Mouse (Mus musculus) CD4-positive helper T cell, adult 2 months (primary cell): ENCODE data around the gene Naa35.

Experiments used
- DNase-seq: peaks from one replicate; pipeline ENCODE4 v3.0.0-alpha.2; 2012; ENCODE audit warnings: low read depth, missing footprints, low spot score

The Naa35 gene

DNA sequence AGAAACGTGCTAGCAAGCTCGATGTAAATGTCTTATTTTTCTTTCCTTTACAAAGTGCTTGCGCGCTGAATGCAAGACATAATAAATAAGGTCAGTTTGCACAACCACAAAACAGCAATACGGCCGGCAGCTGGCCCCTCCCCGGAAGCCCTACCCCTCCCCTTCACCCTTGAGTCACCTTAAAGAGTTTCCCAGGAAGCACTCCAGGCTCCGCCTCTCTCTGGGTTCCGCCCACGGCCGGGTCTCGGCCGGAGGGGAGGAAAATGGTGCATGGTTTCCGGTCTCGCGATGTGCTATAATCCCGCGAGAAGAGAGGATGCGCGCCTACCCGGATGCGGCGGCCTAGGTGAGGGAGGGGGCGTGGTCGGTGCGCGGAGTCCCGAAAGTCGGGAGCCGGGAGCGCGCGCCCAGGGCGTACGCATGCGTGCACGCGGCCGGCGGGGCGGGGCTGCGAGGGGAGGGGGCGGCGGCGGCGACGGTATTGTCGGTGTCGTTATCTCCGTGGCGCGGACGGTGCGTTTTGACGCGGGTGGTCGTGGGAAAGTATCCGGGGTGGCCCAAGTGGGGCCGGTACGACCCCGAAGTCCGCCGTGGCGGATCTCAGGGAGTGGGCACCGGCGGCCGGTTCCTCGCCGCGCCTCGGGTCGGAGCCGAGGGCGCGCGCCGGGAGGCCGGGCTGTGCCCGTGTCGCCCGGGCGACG, at the start of gene Naa35, which contains the start of gene Agtpbp1:
Gene Naa35, plus strand, starts transcription at position 313 of the 701 bp plus-strand sequence.
Gene Agtpbp1, minus strand, starts transcription at position 281 of the 701 bp plus-strand sequence.
- DNase-seq: peak; percentile 99

DNA sequence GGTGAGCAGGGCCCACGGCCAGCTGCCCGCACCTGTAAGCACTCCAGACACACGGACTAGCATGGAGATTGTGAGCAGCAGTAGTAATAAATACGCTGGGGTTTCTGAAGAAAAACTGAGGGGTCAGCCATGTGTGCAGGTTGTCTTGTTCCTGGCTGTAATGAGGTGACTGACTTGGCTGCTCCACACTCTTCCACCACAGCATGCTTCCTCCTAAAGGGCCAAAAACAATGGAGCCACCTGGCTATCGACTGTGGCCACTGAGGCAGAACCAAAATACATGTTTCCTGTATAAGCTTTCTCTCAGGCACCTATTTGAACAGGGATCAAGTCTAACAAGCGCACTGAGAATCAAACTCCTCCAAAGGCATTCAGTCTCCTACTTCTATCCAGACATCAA, 49.3 kb upstream of the Naa35 start:
- no peak for DNase-seq

DNA sequence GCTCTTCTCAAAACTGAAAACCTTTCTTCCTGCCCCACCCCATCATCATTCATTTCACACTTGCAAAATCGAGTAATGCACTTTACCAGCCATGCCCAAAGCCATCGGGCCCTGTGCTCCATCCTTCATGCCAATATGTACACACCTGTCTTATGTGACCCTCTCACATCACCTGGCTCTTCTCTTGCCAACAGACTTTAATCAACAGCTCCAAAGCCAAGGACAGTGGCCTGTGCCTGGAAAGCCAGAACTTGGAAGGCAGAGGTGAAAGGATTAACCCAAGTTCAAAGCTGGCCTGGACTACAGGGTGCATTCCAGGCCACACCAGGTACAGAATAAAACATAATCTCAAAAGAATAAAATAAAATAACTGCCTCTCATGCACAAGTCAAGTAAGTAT, 48.4 kb upstream of the Naa35 start:
- no peak for DNase-seq

DNA sequence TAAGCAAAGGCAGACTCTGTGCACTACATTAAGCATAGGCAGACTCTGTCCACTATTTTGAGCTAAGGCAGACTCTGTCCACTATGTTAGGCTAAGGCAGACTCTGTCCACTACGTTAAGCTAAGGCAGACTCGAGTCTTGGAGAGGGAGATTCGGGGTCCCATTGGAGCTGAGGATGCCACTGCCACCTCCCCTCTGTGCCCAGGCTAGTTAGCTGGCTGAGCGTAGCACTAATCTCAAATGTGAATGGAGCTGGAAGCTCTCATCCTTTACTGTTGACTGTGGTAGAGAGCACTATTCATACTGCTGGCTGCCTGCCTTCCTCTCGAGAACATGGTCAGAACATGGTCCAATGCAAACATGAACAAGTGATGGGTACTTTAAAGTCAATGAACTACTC, 46.4 kb upstream of the Naa35 start:
- DNase-seq: no peak

DNA sequence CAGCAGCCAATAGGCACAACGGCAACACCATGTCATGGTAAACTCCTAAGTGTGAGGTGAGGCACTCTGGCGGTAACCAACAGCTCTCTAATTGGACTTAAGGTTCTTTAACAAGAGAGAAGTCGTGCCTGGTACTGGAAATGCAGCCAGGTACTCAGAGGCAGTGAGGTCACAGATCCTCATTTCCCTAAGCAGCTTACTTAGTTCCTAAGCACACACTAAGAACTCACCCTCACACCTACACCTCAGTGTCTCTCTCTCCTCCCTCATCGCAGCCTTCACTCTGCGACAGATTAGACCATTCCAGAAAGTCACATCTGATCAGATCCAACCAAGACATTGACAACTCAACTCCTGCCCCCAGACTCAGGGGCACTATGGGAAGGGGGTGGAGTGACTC, 45.0 kb upstream of the Naa35 start:
- no peak for DNase-seq

DNA sequence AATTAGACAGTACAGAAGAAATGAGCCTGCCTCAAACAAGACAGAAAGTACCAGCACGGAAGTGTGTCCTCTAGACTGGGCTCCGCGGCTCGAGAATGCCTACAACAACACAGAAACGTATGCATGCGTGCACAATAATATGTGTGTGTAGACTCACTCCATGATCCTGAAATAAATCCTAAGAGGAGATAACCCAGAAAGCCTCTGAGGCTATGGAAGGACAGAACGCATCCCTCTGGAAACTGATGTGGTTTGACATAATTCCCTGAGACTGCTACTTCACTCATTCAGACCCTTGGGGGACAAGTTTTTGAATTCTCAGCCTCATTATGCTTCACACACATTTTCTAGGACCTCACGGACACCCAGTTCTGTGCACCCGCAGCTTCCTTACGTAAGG, 42.6 kb upstream of the Naa35 start:
- no peak for DNase-seq

DNA sequence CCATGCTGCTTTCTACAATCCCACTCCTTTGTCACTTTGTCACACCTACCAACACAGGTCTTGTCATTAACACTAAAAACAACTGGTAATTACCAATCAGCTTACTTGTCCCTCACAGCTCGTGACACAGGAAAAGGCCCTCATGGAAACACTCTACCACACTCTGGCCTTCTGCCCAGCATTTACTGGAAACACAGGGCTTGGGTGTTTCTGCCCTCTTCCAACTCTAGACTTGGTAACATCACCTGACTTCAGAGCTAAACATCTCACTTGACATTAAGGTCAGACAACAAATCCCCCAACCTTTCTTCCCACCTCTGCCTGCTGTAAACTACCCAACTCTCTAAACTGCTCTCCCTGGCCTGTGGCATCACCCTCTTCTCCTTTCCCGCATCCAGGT, 38.0 kb upstream of the Naa35 start:
- DNase-seq: no peak

DNA sequence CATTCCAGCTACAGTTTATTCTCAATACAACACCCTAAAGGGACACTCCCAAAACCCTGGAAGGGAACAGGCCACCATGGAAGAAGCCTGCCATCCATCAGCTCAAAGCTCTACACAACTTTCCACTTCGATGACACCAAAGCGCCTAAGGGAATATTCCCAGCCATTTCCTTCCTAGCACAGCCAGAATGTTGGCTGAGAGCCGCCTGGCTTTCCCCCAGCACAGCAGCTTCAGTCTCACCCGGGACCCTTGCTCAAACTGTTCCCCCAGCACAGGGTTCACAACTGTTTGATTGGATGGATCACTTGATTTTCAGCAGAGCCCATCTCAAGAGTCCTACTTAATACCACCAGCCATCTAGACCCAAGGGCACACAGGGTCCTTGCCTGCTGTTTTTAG, 37.3 kb upstream of the Naa35 start:
- no peak for DNase-seq

DNA sequence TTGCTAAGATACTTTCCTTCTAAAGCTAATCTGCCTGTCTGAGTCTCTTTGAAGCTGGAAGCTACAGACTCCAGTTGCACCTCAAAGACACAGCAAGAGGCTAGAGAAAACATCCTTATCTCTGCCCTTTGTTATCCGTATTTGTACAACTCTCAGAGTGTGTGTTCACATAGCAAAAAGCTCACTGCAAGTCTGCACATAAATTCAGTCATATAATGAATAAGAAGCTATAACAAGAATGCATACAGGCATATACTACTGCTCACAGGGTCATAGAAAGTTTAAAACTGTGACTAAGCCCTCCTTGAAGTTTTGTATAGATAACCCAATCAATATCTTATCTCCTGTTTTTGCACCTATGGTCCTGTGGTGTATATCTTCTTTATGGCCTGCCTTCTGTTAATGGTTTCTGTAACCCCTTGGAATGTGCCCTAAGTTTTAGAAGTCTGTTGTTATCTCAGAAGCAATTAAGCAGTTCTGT, 35.7 kb upstream of the Naa35 start:
- DNase-seq: no peak

DNA sequence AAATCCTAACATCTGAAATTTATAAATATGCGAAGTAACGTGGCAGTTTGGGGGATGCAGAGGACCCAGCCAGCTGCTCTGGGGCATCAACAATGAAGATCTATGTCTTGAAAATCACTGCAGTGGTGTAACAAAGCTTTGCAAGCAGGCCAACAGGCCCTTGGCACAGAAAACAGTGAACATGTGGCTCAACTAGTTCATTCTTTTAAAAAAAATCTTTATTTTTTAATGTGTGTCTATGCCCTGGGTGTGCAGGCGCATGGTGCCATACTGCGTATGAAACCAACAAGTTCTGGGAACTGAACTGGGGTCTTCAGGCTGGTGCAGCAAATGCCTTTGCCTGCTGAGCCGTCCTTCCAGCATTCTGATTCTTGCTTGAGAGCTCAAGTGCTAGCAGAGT, 32.8 kb upstream of the Naa35 start:
- no peak for DNase-seq

DNA sequence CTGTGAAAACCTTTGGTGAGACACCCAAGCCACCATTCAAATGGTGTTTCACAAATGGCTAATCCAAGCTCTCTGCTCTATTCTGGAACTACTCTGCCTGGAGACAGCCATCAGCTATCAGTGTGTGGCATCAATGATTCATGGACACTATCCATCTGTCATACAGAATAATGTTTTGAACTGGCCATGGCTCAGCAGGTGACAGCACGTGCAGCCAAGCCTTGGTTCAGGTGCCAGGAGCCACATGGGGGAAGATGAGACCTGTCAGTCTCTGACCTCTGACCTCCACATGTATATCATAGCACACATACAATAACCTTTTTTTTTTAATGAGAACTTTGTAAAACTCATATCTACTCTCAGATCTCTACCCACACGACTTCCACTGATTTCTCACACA, 32.3 kb upstream of the Naa35 start:
- no peak for DNase-seq

DNA sequence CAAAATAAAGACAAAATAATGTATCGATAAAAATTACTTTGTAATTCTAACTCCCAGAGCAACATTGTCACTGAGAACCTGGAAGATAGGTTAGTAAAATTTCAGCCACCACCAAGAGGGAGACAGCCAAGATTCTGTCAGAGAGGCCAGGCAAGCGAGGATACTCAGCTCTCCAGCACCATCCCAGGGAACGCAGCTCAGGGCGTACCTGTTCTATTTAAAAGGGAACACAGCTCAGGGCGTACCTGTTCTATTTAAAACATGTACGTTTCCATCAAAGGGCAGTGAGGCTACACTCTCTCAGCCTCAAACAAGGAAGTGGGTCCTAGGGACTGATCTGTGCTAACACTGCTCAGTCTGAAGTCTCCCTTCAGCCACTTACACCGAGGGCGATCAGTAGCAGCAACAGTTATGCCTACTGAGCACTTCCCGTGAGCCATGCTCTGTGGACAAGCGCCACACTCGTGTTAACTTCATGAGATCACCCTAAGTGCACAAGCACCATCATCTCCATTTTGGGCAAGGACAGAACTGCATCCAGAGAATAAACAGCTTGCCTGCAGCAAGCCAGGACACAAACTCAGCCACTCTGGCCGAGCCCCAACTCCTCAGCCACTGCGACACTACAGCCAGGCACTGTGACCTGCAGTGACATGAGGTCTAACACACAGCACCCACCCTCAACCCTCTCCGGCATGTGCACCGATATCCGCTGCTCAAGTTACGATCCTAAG, 30.1 kb upstream of the Naa35 start:
- no peak for DNase-seq

DNA sequence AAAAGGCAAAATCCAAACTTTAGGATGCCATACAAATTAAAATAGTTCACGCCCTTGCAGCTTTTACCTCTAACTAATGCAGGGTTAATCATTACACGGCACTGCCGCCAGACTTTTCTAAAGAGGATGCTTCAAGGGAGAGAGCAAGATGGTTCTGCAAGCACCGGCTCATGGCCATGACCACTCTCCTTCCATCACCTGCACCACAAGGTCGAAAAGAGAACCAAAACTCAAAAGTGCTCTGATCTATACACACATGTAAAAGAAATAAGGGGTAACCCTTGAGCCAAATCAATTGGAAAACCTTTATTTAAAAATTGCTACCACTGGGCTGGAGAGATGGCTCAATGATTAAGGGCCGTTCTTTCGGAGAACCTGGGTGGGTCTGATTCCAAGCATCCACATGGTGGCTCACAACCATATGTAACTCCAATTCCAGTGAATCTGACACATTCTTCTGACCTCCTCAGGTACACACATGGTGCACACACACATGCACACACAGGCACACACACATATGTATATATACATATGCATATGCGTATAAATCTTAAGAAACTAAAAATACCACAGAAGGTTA, 29.4 kb upstream of the Naa35 start:
- no peak for DNase-seq

DNA sequence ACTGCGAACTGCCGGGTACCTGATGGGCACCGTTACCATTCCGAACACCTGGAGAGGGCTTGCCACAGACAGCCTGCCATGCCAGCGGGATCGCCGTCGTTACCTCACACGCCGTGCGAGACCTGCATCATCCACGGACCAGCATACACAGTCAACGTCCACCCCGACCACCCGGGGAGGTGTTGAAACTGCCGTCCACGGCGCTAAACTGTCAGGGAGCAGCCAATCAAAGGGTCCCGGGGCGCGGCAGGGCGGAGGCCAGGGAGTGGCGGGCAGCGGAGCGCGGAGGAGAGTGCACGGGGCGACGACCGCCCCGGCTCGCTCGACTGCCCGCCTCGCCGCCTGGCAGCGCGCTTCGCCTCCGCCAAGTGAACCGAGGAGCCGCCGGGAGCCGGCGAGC, 28.4 kb upstream of the Naa35 start:
- DNase-seq: peak; percentile 56

DNA sequence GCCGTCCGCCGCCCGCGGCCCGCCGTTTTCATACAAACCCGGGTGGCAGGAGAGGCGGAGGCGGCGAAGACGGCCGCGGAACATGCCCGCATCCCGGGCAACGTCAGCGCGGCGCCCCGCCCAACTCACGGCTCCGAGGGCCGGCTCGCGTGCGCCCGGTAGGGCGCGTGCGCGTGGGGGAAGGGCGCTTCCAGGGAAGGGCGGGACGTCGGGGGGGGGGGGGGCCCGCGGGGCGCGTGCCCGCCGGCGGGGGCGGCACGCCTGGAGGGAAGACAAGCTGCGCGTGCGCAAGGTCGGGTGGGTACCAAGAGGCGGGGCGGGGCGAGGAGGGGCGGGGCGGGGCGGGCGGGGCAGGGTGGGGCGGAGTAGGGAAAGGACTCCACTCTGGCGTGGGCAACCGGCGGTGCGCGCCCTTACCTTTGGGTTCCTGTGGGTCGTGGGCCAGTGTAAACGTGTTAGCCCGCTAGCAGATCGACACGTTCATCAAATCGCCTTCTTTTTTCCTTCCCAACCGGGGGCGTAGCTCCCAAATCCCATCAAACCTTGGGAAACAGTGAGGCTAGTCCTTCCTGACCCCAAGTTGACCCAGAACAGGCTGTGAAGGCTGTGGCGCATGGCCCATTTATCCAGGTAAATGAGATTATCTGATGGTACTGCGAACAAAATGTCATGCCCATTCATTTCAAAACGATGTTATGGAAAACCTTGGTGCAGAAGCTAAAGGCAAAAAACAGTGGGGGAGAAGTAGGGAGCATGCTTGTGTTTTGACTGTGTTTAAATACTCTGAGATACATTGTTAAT, 27.7 kb upstream of the Naa35 start:
- DNase-seq: peak; percentile 92

DNA sequence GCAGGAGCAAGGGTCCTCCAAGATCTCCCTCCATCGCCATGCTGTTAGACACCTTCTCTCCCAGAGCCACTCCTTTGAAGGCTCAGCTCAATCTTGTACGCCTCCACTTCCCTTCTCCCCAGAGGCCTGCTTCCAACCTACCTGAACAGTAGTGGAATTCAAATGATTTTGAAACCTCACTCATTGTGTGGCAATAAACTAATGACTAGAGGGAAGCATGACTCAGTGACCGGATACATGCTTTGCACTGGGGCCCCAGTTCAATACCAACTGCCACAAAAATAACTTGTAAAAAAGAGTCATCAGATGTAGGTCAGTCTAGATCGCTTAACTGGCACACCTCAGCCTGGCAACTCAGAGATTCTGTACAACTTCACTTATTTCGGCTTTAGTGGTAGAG, 26.3 kb upstream of the Naa35 start:
- no peak for DNase-seq

DNA sequence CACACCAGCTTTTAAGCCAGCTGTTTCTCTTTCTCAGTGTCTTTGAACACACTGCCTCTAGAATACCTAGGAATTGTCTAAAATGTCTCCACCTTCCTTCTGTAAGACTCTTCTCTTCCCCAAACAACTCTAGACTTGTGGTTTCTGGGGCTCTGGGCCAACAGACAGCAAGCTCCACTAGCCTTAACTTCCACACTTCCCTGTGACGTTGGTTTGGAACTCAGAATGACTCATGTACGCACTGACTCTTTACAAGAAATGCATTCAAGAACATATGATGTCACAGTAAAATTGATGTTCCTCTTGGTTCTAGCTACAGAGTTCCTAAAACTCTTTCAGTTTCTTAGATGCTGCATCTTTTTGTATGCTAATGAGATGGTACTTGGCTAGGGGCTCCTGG, 22.6 kb upstream of the Naa35 start:
- DNase-seq: no peak

DNA sequence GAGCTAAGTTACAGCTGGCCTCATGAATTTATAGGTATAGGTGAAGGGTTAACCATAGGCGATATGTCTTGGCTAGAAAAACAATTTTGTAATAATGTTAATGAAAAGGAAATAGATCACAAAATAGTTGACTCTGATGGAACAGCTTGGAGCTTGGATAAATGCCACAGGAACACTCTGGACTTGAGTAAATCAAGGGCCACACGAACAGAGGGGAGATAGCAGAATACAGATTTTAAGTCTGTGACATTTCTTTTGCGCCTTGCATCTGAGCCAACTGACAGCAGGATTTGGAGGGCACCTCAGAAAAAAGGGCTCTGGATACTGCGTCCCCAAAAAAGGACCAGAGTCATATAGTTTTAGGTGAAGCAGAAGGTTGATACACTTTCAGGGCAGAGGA, 20.6 kb upstream of the Naa35 start:
- DNase-seq: no peak

DNA sequence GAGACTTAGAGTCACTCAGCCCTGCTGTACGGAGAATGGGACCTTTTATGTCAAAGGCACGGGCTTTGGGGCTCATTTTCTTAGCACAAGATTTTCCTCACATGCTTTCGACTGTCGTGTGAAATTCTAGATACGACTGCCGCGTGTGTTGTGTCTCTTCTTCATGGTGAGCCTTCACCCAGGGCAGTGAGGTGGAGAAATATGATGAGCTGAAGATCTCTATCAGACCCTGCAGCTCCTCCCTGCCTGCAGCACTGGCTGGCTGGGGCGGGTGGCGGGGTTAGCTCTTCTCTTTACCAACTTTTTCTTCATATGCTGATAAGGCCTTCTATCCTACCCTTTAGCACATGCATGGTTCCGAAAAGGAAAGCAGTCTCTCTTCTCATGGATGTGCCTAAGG, 20.1 kb upstream of the Naa35 start:
- DNase-seq: no peak

DNA sequence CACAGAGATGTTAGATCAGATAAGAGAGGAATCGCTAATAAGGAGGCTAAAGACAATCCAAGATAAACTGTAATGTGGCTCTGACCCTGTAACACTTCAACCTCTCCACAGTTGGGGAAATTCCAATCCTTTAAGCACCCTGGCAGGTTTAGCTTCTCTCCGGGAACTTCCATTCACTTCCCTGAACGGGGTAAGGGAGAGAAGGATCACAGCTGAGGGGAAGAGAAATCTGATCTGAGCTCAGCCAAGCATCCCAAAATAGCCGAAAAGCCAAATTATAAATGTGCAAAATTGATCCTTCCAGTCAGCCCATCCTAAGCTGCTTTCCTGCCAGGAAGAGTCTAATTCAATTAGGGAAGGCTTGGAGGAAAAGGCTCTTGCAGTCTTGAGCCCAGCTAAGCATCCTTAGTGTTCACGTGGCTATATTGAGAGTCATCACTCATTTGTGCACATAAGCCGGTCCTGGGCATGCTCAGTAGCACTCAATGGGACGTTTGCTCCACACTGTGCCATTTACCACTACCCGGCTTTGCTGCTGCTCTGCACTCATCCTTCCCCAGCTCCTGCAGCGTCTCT, 19.0 kb upstream of the Naa35 start:
- DNase-seq: no peak

DNA sequence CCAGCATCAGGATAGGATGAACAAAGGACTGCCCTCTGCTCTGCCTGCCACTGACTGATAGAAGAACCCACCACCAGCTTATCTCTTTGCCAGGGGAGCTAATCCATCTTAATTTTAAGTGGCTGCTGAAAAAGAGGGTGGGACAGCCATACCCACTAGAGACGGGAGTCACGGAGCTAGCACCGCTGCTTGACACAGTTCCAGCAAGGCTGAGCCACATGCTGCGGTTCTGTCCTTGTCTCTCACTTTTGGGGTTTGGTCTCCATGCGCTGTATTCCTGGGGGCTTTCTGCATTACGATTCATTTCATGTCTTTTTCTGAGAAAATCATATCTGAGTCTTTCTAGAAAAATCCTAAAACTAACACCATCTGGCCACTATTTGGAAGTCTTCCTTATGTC, 14.0 kb upstream of the Naa35 start:
- no peak for DNase-seq

DNA sequence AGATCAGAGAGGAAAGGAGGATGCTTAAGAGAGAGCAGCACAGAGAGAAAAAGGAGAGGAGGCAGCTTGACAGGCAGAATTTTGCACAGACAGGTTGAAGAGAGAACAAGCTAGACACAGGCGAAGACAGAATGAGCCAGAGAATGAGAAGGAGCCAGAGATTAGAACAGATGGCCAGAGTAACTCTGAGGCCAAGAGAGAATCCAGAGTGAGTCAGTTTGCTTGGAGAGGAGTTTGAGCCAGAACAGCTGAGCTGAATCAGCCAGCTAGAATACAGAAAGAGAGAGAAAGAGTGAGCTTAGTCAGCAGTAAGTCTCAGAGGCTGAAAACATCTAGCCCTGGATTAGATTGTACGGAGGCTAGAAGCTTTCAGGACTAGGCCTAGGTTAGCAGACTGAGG, 12.5 kb upstream of the Naa35 start:
- DNase-seq: no peak
